Mouse (Mus musculus) adrenal gland, adult 2 months (tissue): ENCODE measurements around the gene Pdc. TPM values are rescaled to one million over a fixed set of nuclear protein-coding genes. Genes with fewer than 3 reads are reported as not detected.
"Not testable (repeated sequence)": the region's sequence is repeated elsewhere in the genome, so short reads cannot be mapped to it uniquely, and the experiment has no call there.

Source experiments
- DNase-seq: peaks from one replicate; pipeline ENCODE4 v3.0.0; 2021
- long read RNA-seq: library from polyadenylated mRNA; stranded (forward); transcript quantifications from one replicate; pipeline ENCODE4 v2.0.0, GENCODE M21; 2021
- polyA plus RNA-seq: library from polyadenylated mRNA; depleted of rRNA; stranded (reverse); fragments of >200 nt; gene quantifications from 2 replicates; pipeline ENCODE4 v1.2.3, GENCODE M21; 2012; rRNA removed
- total RNA-seq, 2 experiments: library from RNA; stranded (reverse); gene quantifications; 2 replicates each; pipeline ENCODE4 v1.2.3; 2021

Gene Pdc
- total RNA-seq (not detected), polyA plus RNA-seq (not detected in 2 replicates)
- long read RNA-seq: 0 reads

DNA sequence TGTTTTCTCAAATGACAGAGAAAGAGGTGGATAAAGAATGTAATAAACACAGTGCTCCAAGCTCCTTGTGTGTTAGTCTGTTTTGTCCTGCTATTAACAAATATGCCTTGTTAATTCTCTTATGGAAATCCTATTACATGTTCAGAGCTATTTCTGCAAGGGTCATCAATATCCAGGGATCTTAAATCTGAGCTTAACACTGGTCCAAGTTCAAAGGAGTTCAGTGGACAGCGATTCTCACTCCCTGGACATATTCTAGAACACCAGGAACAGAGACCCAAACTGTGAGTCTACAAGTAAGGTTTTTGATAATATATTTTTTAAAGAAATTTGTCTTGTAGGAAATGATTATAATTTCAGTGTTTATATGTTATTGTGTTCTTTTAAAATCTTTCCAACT lies at the start of gene Pdc:
Pdc (plus strand) TSS at position 213 of the 400 bp plus-strand sequence.
- DNase-seq: no peak

- DNase-seq: not testable (repeated sequence)
Measured at GRCm38 (mm10) chr1:150294051-150294450, 25.2 kb upstream of the Pdc start.

DNA sequence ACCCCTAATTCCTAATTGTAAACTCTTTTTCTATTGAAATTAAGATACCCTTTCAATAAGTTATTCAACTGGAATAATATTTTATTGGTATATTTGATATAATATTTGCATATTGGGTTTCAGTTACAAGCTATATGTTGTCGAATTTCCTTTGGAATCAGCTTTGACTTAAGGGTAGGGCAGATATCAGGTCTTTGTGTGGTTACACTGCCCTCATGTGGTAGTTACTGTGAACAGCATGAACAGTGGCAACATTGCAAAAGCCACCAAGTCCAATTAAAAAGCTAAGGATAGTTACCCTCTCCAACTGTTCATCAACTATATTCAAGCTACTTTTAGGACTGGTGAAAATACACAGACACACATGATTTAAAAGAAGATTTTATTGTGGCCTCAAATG lies 11.6 kb upstream of the Pdc start:
- peak; percentile 5 for DNase-seq

GRCm38 (mm10) chr1:150335111-150335510 lies 15.9 kb downstream of the Pdc start:
- DNase-seq: no peak

DNA sequence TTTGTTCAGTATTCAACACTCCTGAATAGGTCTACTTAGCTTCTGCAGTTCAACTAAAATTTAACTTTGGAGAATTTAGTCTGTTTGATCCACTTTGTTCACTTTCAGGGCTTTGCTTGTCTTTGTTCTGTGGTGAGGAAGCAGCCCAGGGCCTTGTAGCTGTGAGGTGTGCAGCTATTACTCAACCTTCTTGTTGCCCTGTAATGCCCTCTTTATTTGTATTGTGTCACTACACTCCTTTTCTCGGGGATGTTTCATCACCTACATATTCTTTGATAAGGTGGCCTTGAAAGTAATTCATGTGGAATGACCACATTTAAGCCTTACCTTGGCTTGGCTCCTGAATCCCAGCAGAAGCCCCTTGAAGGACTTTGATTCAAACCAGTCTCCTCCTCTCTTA lies 41.6 kb downstream of the Pdc start:
- DNase-seq: no peak

GRCm38 (mm10) chr1:150372895-150373294 lies 53.7 kb downstream of the Pdc start:
- no peak for DNase-seq

GRCm38 (mm10) chr1:150374247-150374646 lies 55.0 kb downstream of the Pdc start:
- no peak for DNase-seq

Other genes with a start within 250 kb of the Pdc start
- gene Ptgs2, start 219.4 kb upstream of the Pdc start, total RNA-seq: 1 to 10 TPM; 1.0 to 2.0 TPM
- gene Ptgs2, start 219.4 kb upstream of the Pdc start, polyA plus RNA-seq: 0.07 and 0.09 TPM in 2 replicates
- 100 to 1,000 TPM in 1 of 2 experiments, 10 to 100 TPM in 1; 94.9 to 145 TPM for gene Tpr, start 73.4 kb downstream of the Pdc start, total RNA-seq
- gene Tpr, start 73.4 kb downstream of the Pdc start, polyA plus RNA-seq: 24.7 and 30.7 TPM in 2 replicates
- gene Odr4, start 73.7 kb downstream of the Pdc start, total RNA-seq: 10 to 100 TPM; 45.4 to 50.0 TPM
- gene Odr4, start 73.7 kb downstream of the Pdc start, polyA plus RNA-seq: 1.9 and 2.0 TPM in 2 replicates
- 10 to 100 TPM in 1 of 2 experiments, 1 to 10 TPM in 1; 5.5 to 10.4 TPM for gene Prg4, start 146.7 kb downstream of the Pdc start, total RNA-seq
- 0.11 and 0.62 TPM in 2 replicates for gene Prg4, start 146.7 kb downstream of the Pdc start, polyA plus RNA-seq